Mouse (Mus musculus) lung, postnatal 0 days (tissue): ENCODE measurements around the gene Gtdc1. TPM values are rescaled to one million over a fixed set of nuclear protein-coding genes. Genes with fewer than 3 reads are reported as not detected.

Source experiments
- ATAC-seq: fragments of 200-750 bp; cut with Nextera tagmentation; 2 replicates; pipeline ENCODE4 v1.8.0; 2017; ENCODE audit warnings: moderate library complexity
- DNase-seq: peaks from one replicate; pipeline ENCODE4 v3.0.0-alpha.2; 2016; ENCODE audit warnings: low spot score
- H3K27ac ChIP-seq: fragments of 300-500 bp; sonication (generic); 2 replicates; pipeline ENCODE4 v1.5.1; 2014; ENCODE audit warnings: antibody characterized with exemption, mild to moderate bottlenecking, low read length, mixed read lengths
- H3K27me3 ChIP-seq: fragments of 300-500 bp; sonication (generic); replicated peaks from 2 replicates; pipeline ENCODE4 v1.6.1; 2014; ENCODE audit warnings: low read length, mixed read lengths; ENCODE audit not compliant: insufficient read depth
- H3K36me3 ChIP-seq: fragments of 300-500 bp; sonication (generic); 2 replicates; pipeline ENCODE4 v1.6.1; 2014; ENCODE audit warnings: low read length, mixed read lengths; ENCODE audit not compliant: insufficient read depth
- H3K4me1 ChIP-seq: fragments of 300-500 bp; sonication (generic); 2 replicates; pipeline ENCODE4 v1.6.1; 2014; ENCODE audit warnings: antibody characterized with exemption, low read depth, low read length, mixed read lengths; ENCODE audit not compliant: insufficient read depth
- H3K4me2 ChIP-seq: fragments of 300-500 bp; sonication (generic); replicated peaks from 2 replicates; pipeline ENCODE4 v1.6.1; 2014; ENCODE audit warnings: low read depth, mild to moderate bottlenecking, low read length, moderate library complexity, mixed read lengths
- H3K4me3 ChIP-seq: fragments of 300-500 bp; sonication (generic); 2 replicates; pipeline ENCODE4 v1.5.1; 2014; ENCODE audit warnings: low read depth, low read length
- H3K9ac ChIP-seq: fragments of 300-500 bp; sonication (generic); replicated peaks from 2 replicates; pipeline ENCODE4 v1.6.1; 2014; ENCODE audit warnings: low read depth, mild to moderate bottlenecking
- H3K9me3 ChIP-seq: fragments of 300-500 bp; sonication (generic); 2 replicates; pipeline ENCODE4 v1.6.1; 2016; ENCODE audit warnings: low read length, mixed read lengths
- CTCF ChIP-seq: IDR thresholded peaks from 2 replicates; pipeline ENCODE4 v1.5.1; 2016; ENCODE audit warnings: antibody characterized with exemption, mild to moderate bottlenecking
- EP300 ChIP-seq: IDR thresholded peaks from 2 replicates; pipeline ENCODE4 v1.6.1; 2016; ENCODE audit warnings: antibody characterized with exemption, mild to moderate bottlenecking, control low read depth
- WGBS: fragments of 180-500 bp; shearing (Covaris S2); extraction: QIAGEN DNeasy Blood & Tissue Kit; methylation state at CpG from one replicate; pipeline ENCODE4 v1.1.7; 2014; 5-methylcytosine and 5-hydroxymethylcytosine counted together
- polyA plus RNA-seq: library from polyadenylated mRNA; unstranded; fragments of >200 nt; fragmentation: Nextera tagmentation; extraction: Ambion mirVana; gene quantifications from 2 replicates; pipeline ENCODE4 v1.2.1, GENCODE M21; 2015

Gene Gtdc1
- polyA plus RNA-seq, 1 experiment from 2014 or later: 10.0 TPM

GRCm38 (mm10) chr2:44525187-44525919, 402.1 kb downstream of the Gtdc1 start:
- Histone ChIP-seq H3K9me3 (no peaks in the 10 kb centered on the region), H3K4me3 (no peak overlapping the region), H3K4me2 (no peak overlapping the region), H3K9ac (no peak overlapping the region), H3K4me1 (no peaks in the 10 kb centered on the region), H3K27ac (no peak overlapping the region), H3K27me3 (no peaks in the 10 kb centered on the region), H3K36me3 (no peaks in the 10 kb centered on the region)
- TF ChIP-seq CTCF (no peak), EP300 (no peak)
- ATAC-seq (no peak; the same call in 1 of the 2 replicates), DNase-seq (peak; percentile 49)
- WGBS: 56% methylated on average over 5 of the region's 5 CpGs

GRCm38 (mm10) chr2:44519236-44519635, 408.2 kb downstream of the Gtdc1 start:
- TF ChIP-seq CTCF: no peak
- TF ChIP-seq EP300: no peak
- Histone ChIP-seq H3K4me1 (no peaks in the 10 kb centered on the region), H3K9ac (no peak overlapping the region), H3K27me3 (no peaks in the 10 kb centered on the region), H3K27ac (no peak overlapping the region), H3K4me2 (no peak overlapping the region), H3K4me3 (no peak overlapping the region), H3K36me3 (no peaks in the 10 kb centered on the region), H3K9me3 (no peaks in the 10 kb centered on the region)
- no peak for DNase-seq
- ATAC-seq: no peak
- WGBS: 67% methylated on average over 3 of the region's 3 CpGs

DNA sequence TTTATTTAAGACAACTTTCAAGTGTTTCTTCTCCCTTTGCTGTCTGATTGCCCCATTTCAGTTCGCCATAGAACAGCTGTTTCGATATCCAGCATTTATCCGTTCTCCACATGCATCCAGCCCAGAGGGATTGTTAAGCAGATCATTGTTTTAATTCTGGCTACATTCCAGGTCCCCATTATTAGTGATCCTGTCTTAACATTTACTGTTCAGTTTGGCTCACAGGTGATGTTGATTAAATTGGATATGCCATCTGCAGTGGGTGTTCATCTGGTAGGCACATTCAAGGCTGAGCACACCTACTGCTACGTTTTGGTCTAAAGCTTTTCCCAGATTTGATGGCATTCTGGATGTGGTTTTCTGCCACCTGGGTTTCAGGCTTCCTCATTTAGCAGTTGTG, 409.4 kb downstream of the Gtdc1 start:
- no peak for ATAC-seq
- H3K9ac ChIP-seq: no peak overlapping the region
- no peak for DNase-seq
- H3K27me3 ChIP-seq: no peaks in the 10 kb centered on the region
- no peaks in the 10 kb centered on the region for H3K4me1 ChIP-seq
- no peak overlapping the region for H3K4me3 ChIP-seq
- H3K4me2 ChIP-seq: no peak overlapping the region
- H3K36me3 ChIP-seq: no peaks in the 10 kb centered on the region
- H3K9me3 ChIP-seq: no peaks in the 10 kb centered on the region
- 57% methylated on average over 4 of the region's 4 CpGs for whole genome bisulfite sequencing
- TF ChIP-seq CTCF (no peak), EP300 (no peak)
- no peak overlapping the region for H3K27ac ChIP-seq

Other genes with a start within 250 kb of the Gtdc1 start
- gene Zeb2, start 189.7 kb upstream of the Gtdc1 start, polyA plus RNA-seq: 36.4 and 44.9 TPM in 2 replicates